ENCODE assay signal across 12 mouse cellular contexts in the genomic region with DNA sequence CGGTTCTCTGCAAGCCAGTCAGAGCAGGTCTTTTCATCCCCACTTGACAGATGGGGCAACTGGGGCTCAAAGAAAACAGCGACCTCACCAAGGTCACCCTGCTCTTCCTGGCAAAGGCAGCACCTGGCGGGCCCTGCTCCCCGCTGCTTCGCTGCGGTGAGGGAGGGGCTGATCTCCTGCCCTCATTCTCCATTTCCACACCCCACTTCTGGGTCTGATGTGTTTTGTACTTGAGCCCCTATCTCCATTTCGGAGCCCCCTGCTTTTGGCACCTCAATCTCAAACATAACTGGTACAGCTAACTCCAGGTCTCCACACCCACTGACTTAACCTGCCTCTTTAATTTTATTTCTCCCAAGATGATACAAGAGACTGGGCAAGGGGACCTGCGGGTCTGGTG. TPM values are rescaled to one million over a fixed set of nuclear protein-coding genes. Genes with fewer than 3 reads are reported as not detected.
DNase-seq lines count a peak whose midpoint lies in the region; ATAC-seq and TF ChIP-seq lines count a peak whose summit lies in the region.
"Had no signal": no experiment of that assay in that cellular context is flagged by ENCODE, and none has a peak within 500 bp of the region (broad histone marks: within the 10 kb centered on the region; RNA-seq: fewer than 3 reads in every experiment).

No protein-coding gene starts in this region.

- TF ChIP-seq POLR2A in MEL (IDR thresholded peaks at IDR 0.05; ENCODE audit: control insufficient read depth in 1 of 2, insufficient read depth in 1 of 2, low read depth in 1 of 2, low read length in 2 of 2, poor library complexity in 1 of 2), result no peak

- H3K27ac ChIP-seq in heart, embryonic 12.5 days (ENCODE audit: poor library complexity, severe bottlenecking), result no peak overlapping the region
- H3K27ac ChIP-seq in MEL (ENCODE audit: control insufficient read depth, low read depth, low read length), result no peak overlapping the region
- H3K27ac ChIP-seq in hindbrain, embryonic 11.5 days (ENCODE audit: low read depth, low read length), result no peak overlapping the region
- peak overlapping the region; percentile 68 for H3K27ac ChIP-seq in midbrain, embryonic 13.5 days

- intact Hi-C loops in heart, postnatal 25 days (cut with DNase I), result loop anchor here (5.0 kb wide), 2 partner anchors 67 to 87 kb away; no protein-coding TSS in a partner anchor

- H3K4me1 ChIP-seq in heart, embryonic 12.5 days (replicated peaks), result peaks cover 62% of the 10 kb centered on the region
- H3K4me1 ChIP-seq in MEL (ENCODE audit: control insufficient read depth in 1 of 2, insufficient read depth in 2 of 2, low read length in 2 of 2), result peaks cover 2 to 7% of the 10 kb centered on the region in 2 experiments; a peak in 2 of 4 replicates
- H3K4me1 ChIP-seq in hindbrain, embryonic 11.5 days (replicated peaks; ENCODE audit: control insufficient read depth, insufficient read depth, low read length), result peaks cover 50% of the 10 kb centered on the region
- peaks cover 91% of the 10 kb centered on the region for H3K4me1 ChIP-seq in midbrain, embryonic 13.5 days (replicated peaks)

- no peak for DNase-seq in heart, postnatal 25 days (ENCODE audit: low spot score)
- DNase-seq in MEL (ENCODE audit: low read depth, low spot score), result peak; percentile 12
- no peak for DNase-seq in hindbrain, embryonic 11.5 days (ENCODE audit: low spot score)
- no peak for DNase-seq in urinary bladder, postnatal 10 days (ENCODE audit: low spot score)
- no peak for DNase-seq in adrenal gland, adult 8-10 months
- DNase-seq: right cerebral cortex, postnatal 25 days had no signal

- no peak for TF ChIP-seq EP300 in MEL (IDR thresholded peaks at IDR 0.05; ENCODE audit: low read depth in 1 of 2, low read length in 2 of 2)

- H3K36me3 ChIP-seq in heart, embryonic 12.5 days, result peaks cover 27% of the 10 kb centered on the region
- H3K36me3 ChIP-seq in MEL (ENCODE audit: control insufficient read depth in 1 of 2, insufficient read depth in 2 of 2, low read length in 2 of 2), result no peaks in the 10 kb centered on the region
- H3K36me3 ChIP-seq in hindbrain, embryonic 11.5 days (ENCODE audit: control insufficient read depth, insufficient read depth, low read length), result no peaks in the 10 kb centered on the region; the same call in 1 of the 2 replicates
- peaks cover 18% of the 10 kb centered on the region for H3K36me3 ChIP-seq in midbrain, embryonic 13.5 days

- peak overlapping the region; percentile 48 for H3K9ac ChIP-seq in heart, embryonic 12.5 days
- no peak overlapping the region for H3K9ac ChIP-seq in MEL (ENCODE audit: control insufficient read depth, low read depth, low read length, poor library complexity, severe bottlenecking)
- no peak overlapping the region for H3K9ac ChIP-seq in hindbrain, embryonic 11.5 days (ENCODE audit: low read depth, low read length)
- peak overlapping the region; percentile 76 for H3K9ac ChIP-seq in midbrain, embryonic 13.5 days (replicated peaks)

- H3K9me3 ChIP-seq in heart, embryonic 12.5 days (replicated peaks), result no peaks in the 10 kb centered on the region
- no peaks in the 10 kb centered on the region for H3K9me3 ChIP-seq in MEL (replicated peaks; ENCODE audit: insufficient read depth, low read length)
- H3K9me3 ChIP-seq in hindbrain, embryonic 11.5 days (ENCODE audit: control insufficient read depth, low read length), result no peaks in the 10 kb centered on the region
- H3K9me3 ChIP-seq in midbrain, embryonic 13.5 days, result no peaks in the 10 kb centered on the region

- peak overlapping the region; percentile 87 for H3K4me2 ChIP-seq in heart, embryonic 12.5 days
- H3K4me2 ChIP-seq in hindbrain, embryonic 11.5 days (replicated peaks; ENCODE audit: low read depth, low read length), result peak overlapping the region; percentile 86
- H3K4me2 ChIP-seq in midbrain, embryonic 13.5 days (replicated peaks), result peak overlapping the region; percentile 82

- TF ChIP-seq RAD21 in MEL (IDR thresholded peaks at IDR 0.05; ENCODE audit: low read depth, low read length), result no peak

- ATAC-seq in heart, embryonic 12.5 days (ENCODE audit: insufficient number of reproducible peaks, low FRiP score), result no peak
- no peak for ATAC-seq in hindbrain, embryonic 11.5 days (ENCODE audit: low FRiP score)
- no peak for ATAC-seq in midbrain, embryonic 13.5 days
- no peak for ATAC-seq in frontal cortex, adult (ENCODE audit: low TSS enrichment)

- H3K27me3 ChIP-seq in heart, embryonic 12.5 days (replicated peaks), result no peaks in the 10 kb centered on the region
- H3K27me3 ChIP-seq in MEL (ENCODE audit: control insufficient read depth in 1 of 2, insufficient read depth in 2 of 2, low read length in 2 of 2), result peaks cover 27 to 42% of the 10 kb centered on the region in 2 experiments
- peaks cover 7% of the 10 kb centered on the region for H3K27me3 ChIP-seq in hindbrain, embryonic 11.5 days (ENCODE audit: control insufficient read depth, insufficient read depth, low read length)
- no peaks in the 10 kb centered on the region for H3K27me3 ChIP-seq in midbrain, embryonic 13.5 days

- whole genome bisulfite sequencing in heart, embryonic 12.5 days, result 13% methylated on average over 8 of the region's 8 CpGs
- WGBS in hindbrain, embryonic 11.5 days, result 10% methylated on average over 8 of the region's 8 CpGs
- 10% methylated on average over 8 of the region's 8 CpGs for whole genome bisulfite sequencing in midbrain, embryonic 13.5 days

- peak overlapping the region; percentile 51 for H3K4me3 ChIP-seq in heart, embryonic 12.5 days
- H3K4me3 ChIP-seq in MEL (ENCODE audit: control insufficient read depth in 1 of 2, insufficient read depth in 1 of 2, low read depth in 2 of 2, low read length in 2 of 2), result no peak overlapping the region
- H3K4me3 ChIP-seq in hindbrain, embryonic 11.5 days (ENCODE audit: low read depth, low read length), result peak overlapping the region; percentile 38; the same call in 1 of the 2 replicates
- H3K4me3 ChIP-seq in midbrain, embryonic 13.5 days (replicated peaks), result peak overlapping the region; percentile 52

- no peak for TF ChIP-seq CTCF in MEL (IDR thresholded peaks at IDR 0.05 in 2 of 3, conservative IDR thresholded peaks at IDR 0.05 in 1 of 3; ENCODE audit: control insufficient read depth in 1 of 3, insufficient read depth in 1 of 3, low read depth in 2 of 3, low read length in 3 of 3, poor library complexity in 1 of 3, severe bottlenecking in 1 of 3)

- no peaks in the 10 kb centered on the region; the same call in 1 of the 2 replicates for H3K79me2 ChIP-seq in MEL (ENCODE audit: control insufficient read depth, insufficient read depth, low read length, poor library complexity)

TF ChIP-seq in MEL, 35 proteins besides CTCF, POLR2A, EP300 and RAD21 (continues in another document):
- no peak for TF ChIP-seq SMC3 (IDR thresholded peaks at IDR 0.05; ENCODE audit: low read depth, low read length)

RNA-seq across cellular contexts. Expression of a gene that starts 12.6 kb away (rescaled TPM):
- polyA plus RNA-seq in heart, embryonic 12.5 days (2016; fragmentation: Nextera tagmentation; extraction: Ambion mirVana), result 20.1 and 22.8 TPM in 2 replicates
- 1 to 10 TPM; 7.8 to 9.7 TPM for total RNA-seq in heart, postnatal 25 days (2021)
- 37.1 and 37.9 TPM in 2 replicates for total RNA-seq in MEL (2012; rRNA removed)
- 10 to 100 TPM in 1 of 2 experiments, not detected in 1; 39.7 TPM for polyA plus RNA-seq in MEL (2012; ENCODE audit: insufficient read depth in 1 of 2, insufficient read length in 2 of 2, low read depth in 1 of 2, low replicate concordance in 2 of 2, missing spikeins in 1 of 2)
- 8.6 and 8.7 TPM in 2 replicates for polyA plus RNA-seq in hindbrain, embryonic 11.5 days (2014; fragmentation: Nextera tagmentation; extraction: Ambion mirVana)
- 17.8 and 18.6 TPM in 2 replicates for polyA plus RNA-seq in midbrain, embryonic 13.5 days (2015; fragmentation: Nextera tagmentation; extraction: Ambion mirVana)
- 10 to 100 TPM; 38.1 to 70.3 (median 57.1) TPM for total RNA-seq in adrenal gland, adult 8-10 months (2022)

RNA-seq across cellular contexts. Expression of a gene that starts 21.9 kb away (rescaled TPM):
- 79.0 and 80.6 TPM in 2 replicates for polyA plus RNA-seq in heart, embryonic 12.5 days (2016; fragmentation: Nextera tagmentation; extraction: Ambion mirVana)
- 10 to 100 TPM; 48.0 to 53.2 TPM for total RNA-seq in heart, postnatal 25 days (2021)
- 228 and 257 TPM in 2 replicates for total RNA-seq in MEL (2012; rRNA removed)
- 100 to 1,000 TPM in 1 of 2 experiments, not detected in 1; 244 TPM for polyA plus RNA-seq in MEL (2012; ENCODE audit: insufficient read depth in 1 of 2, insufficient read length in 2 of 2, low read depth in 1 of 2, low replicate concordance in 2 of 2, missing spikeins in 1 of 2)
- polyA plus RNA-seq in hindbrain, embryonic 11.5 days (2014; fragmentation: Nextera tagmentation; extraction: Ambion mirVana), result 121 and 136 TPM in 2 replicates
- 98.2 and 103 TPM in 2 replicates for polyA plus RNA-seq in midbrain, embryonic 13.5 days (2015; fragmentation: Nextera tagmentation; extraction: Ambion mirVana)
- total RNA-seq in adrenal gland, adult 8-10 months (2022), result 10 to 100 TPM; 59.5 to 89.6 (median 75.2) TPM

RNA-seq across cellular contexts. Expression of a gene that starts 25.1 kb away (rescaled TPM):
- polyA plus RNA-seq in heart, embryonic 12.5 days (2016; fragmentation: Nextera tagmentation; extraction: Ambion mirVana), result 86.4 and 90.3 TPM in 2 replicates
- 10 to 100 TPM; 69.0 to 69.3 TPM for total RNA-seq in heart, postnatal 25 days (2021)
- total RNA-seq in MEL (2012; rRNA removed), result 2.1 and 2.7 TPM in 2 replicates
- 10 to 100 TPM in 1 of 2 experiments, not detected in 1; 16.5 TPM for polyA plus RNA-seq in MEL (2012; ENCODE audit: insufficient read depth in 1 of 2, insufficient read length in 2 of 2, low read depth in 1 of 2, low replicate concordance in 2 of 2, missing spikeins in 1 of 2)
- polyA plus RNA-seq in hindbrain, embryonic 11.5 days (2014; fragmentation: Nextera tagmentation; extraction: Ambion mirVana), result 42.3 and 45.9 TPM in 2 replicates
- polyA plus RNA-seq in midbrain, embryonic 13.5 days (2015; fragmentation: Nextera tagmentation; extraction: Ambion mirVana), result 119 and 127 TPM in 2 replicates
- total RNA-seq in adrenal gland, adult 8-10 months (2022), result 10 to 100 TPM; 14.3 to 42.2 (median 24.7) TPM

RNA-seq across cellular contexts. Expression of a gene that starts 42.5 kb away (rescaled TPM):
- not detected in 2 replicates for polyA plus RNA-seq in heart, embryonic 12.5 days (2016; fragmentation: Nextera tagmentation; extraction: Ambion mirVana)
- total RNA-seq in heart, postnatal 25 days (2021), result not detected
- total RNA-seq in MEL (2012; rRNA removed), result not detected in 2 replicates
- polyA plus RNA-seq in MEL (2012; ENCODE audit: insufficient read depth in 1 of 2, insufficient read length in 2 of 2, low read depth in 1 of 2, low replicate concordance in 2 of 2, missing spikeins in 1 of 2), result not detected
- 0.14 TPM in 1 of 2 replicates, not detected in the other for polyA plus RNA-seq in hindbrain, embryonic 11.5 days (2014; fragmentation: Nextera tagmentation; extraction: Ambion mirVana)
- 0.07 and 0.08 TPM in 2 replicates for polyA plus RNA-seq in midbrain, embryonic 13.5 days (2015; fragmentation: Nextera tagmentation; extraction: Ambion mirVana)
- not detected for total RNA-seq in adrenal gland, adult 8-10 months (2022)
- total RNA-seq: CH12.LX; gastrocnemius, postnatal 10 days; liver, adult 2 months had no signal
- polyA plus RNA-seq: liver, adult 2 months had no signal

RNA-seq across cellular contexts. Expression of a gene that starts 58.4 kb away (rescaled TPM):
- polyA plus RNA-seq in heart, embryonic 12.5 days (2016; fragmentation: Nextera tagmentation; extraction: Ambion mirVana), result 3.7 and 4.7 TPM in 2 replicates
- total RNA-seq in heart, postnatal 25 days (2021), result 10 to 100 TPM; 85.1 to 85.9 TPM
- 0.12 and 0.13 TPM in 2 replicates for total RNA-seq in MEL (2012; rRNA removed)
- under 1 TPM in 1 of 2 experiments, not detected in 1; 0.32 TPM for polyA plus RNA-seq in MEL (2012; ENCODE audit: insufficient read depth in 1 of 2, insufficient read length in 2 of 2, low read depth in 1 of 2, low replicate concordance in 2 of 2, missing spikeins in 1 of 2)
- 0.20 and 0.33 TPM in 2 replicates for polyA plus RNA-seq in hindbrain, embryonic 11.5 days (2014; fragmentation: Nextera tagmentation; extraction: Ambion mirVana)
- 0.17 TPM in 1 of 2 replicates, not detected in the other for polyA plus RNA-seq in midbrain, embryonic 13.5 days (2015; fragmentation: Nextera tagmentation; extraction: Ambion mirVana)
- total RNA-seq in adrenal gland, adult 8-10 months (2022), result under 1 TPM; 0.37 to 0.75 (median 0.59) TPM
- total RNA-seq: CH12.LX; liver, adult 2 months had no signal

Comparison
In these comparisons a context has a peak if more than half of its experiments do, and no peak if none do; other contexts are left out.
1. H3K4me3 ChIP-seq: peak in heart, embryonic 12.5 days (single experiment), hindbrain, embryonic 11.5 days (single experiment) and midbrain, embryonic 13.5 days (single experiment); none in MEL (0 of 2).
2. H3K9ac ChIP-seq: peak in heart, embryonic 12.5 days (single experiment) and midbrain, embryonic 13.5 days (single experiment); none in MEL (single experiment) and hindbrain, embryonic 11.5 days (single experiment).
3. Peak in every context shown above with its lines, with median percentiles within 50 percentile points of each other: H3K4me2 ChIP-seq.